Mouse (Mus musculus) B cell, adult 2 months (primary cell): Measurements from ENCODE around the gene Naa25.

Experiments
- DNase-seq, 2 experiments: peaks; one replicate each; pipeline ENCODE4 v3.0.0; 2022

Gene Naa25

GRCm38 (mm10) chr5:121453743-121454502, 56.2 kb downstream of the Naa25 start:
- no peak for DNase-seq

- no peak for DNase-seq
Measured at GRCm38 (mm10) chr5:121454503-121454782, 56.7 kb downstream of the Naa25 start.

- no peak for DNase-seq
Measured at GRCm38 (mm10) chr5:121455510-121456265, 58.0 kb downstream of the Naa25 start.

- no peak for DNase-seq
Measured at GRCm38 (mm10) chr5:121461339-121462170, 63.8 kb downstream of the Naa25 start.

- no peak for DNase-seq
Measured at GRCm38 (mm10) chr5:121462171-121462502, 64.4 kb downstream of the Naa25 start.

GRCm38 (mm10) chr5:121462967-121463366, 65.2 kb downstream of the Naa25 start:
- no peak for DNase-seq

GRCm38 (mm10) chr5:121463601-121464250, 66.0 kb downstream of the Naa25 start:
- DNase-seq: no peak

GRCm38 (mm10) chr5:121469566-121469965, 71.8 kb downstream of the Naa25 start:
- no peak for DNase-seq

GRCm38 (mm10) chr5:121472411-121472810, 74.7 kb downstream of the Naa25 start:
- DNase-seq: no peak

GRCm38 (mm10) chr5:121474610-121475009, 76.9 kb downstream of the Naa25 start:
- DNase-seq: no peak

GRCm38 (mm10) chr5:121476040-121476439, 78.3 kb downstream of the Naa25 start:
- DNase-seq: no peak

- DNase-seq: peak; percentile 59 to 68
Measured at GRCm38 (mm10) chr5:121477680-121478079, 79.9 kb downstream of the Naa25 start.

- no peak for DNase-seq
Measured at GRCm38 (mm10) chr5:121484801-121485200, 87.1 kb downstream of the Naa25 start.

- DNase-seq: no peak
Measured at GRCm38 (mm10) chr5:121493305-121493704, 95.6 kb downstream of the Naa25 start.
